Mouse (Mus musculus) heart, embryonic 10.5 days (tissue): ENCODE data around the gene Tmem176a. TPM values are rescaled to one million over a fixed set of nuclear protein-coding genes. Genes with fewer than 3 reads are reported as not detected.
"Not testable (repeated sequence)": the region's sequence is repeated elsewhere in the genome, so short reads cannot be mapped to it uniquely, and the experiment has no call there.

Source experiments
- DNase-seq: peaks from one replicate; pipeline ENCODE4 v3.0.0-alpha.2; 2017; ENCODE audit warnings: low spot score
- H3K27ac ChIP-seq: fragments of 300-500 bp; sonication (generic); 2 replicates; pipeline ENCODE4 v1.5.1; 2016; ENCODE audit warnings: mild to moderate bottlenecking
- H3K27me3 ChIP-seq: fragments of 300-500 bp; sonication (generic); 2 replicates; pipeline ENCODE4 v1.6.1; 2016; ENCODE audit warnings: mild to moderate bottlenecking; ENCODE audit not compliant: poor library complexity, insufficient read depth, severe bottlenecking
- H3K36me3 ChIP-seq: fragments of 300-500 bp; sonication (generic); 2 replicates; pipeline ENCODE4 v1.6.1; 2016; ENCODE audit warnings: mild to moderate bottlenecking, moderate library complexity
- H3K4me1 ChIP-seq: fragments of 300-500 bp; sonication (generic); 2 replicates; pipeline ENCODE4 v1.6.1; 2016; ENCODE audit warnings: mild to moderate bottlenecking
- H3K4me3 ChIP-seq: fragments of 300-500 bp; sonication (generic); 2 replicates; pipeline ENCODE4 v1.5.1; 2016; ENCODE audit warnings: mild to moderate bottlenecking, moderate library complexity
- H3K9me3 ChIP-seq: fragments of 300-500 bp; sonication (generic); 2 replicates; pipeline ENCODE4 v1.6.1; 2016; ENCODE audit warnings: mild to moderate bottlenecking, moderate library complexity
- WGBS: fragments of 180-500 bp; shearing (Covaris S2); methylation state at CpG from one replicate; pipeline ENCODE4 v1.1.7; 2016; 5-methylcytosine and 5-hydroxymethylcytosine counted together
- polyA plus RNA-seq: library from polyadenylated mRNA; unstranded; fragments of >200 nt; fragmentation: Nextera tagmentation; extraction: Ambion mirVana; gene quantifications from 2 replicates; pipeline ENCODE4 v1.2.1, GENCODE M21; 2016

The Tmem176a gene
- polyA plus RNA-seq: 65.3 and 84.3 TPM in 2 replicates

DNA sequence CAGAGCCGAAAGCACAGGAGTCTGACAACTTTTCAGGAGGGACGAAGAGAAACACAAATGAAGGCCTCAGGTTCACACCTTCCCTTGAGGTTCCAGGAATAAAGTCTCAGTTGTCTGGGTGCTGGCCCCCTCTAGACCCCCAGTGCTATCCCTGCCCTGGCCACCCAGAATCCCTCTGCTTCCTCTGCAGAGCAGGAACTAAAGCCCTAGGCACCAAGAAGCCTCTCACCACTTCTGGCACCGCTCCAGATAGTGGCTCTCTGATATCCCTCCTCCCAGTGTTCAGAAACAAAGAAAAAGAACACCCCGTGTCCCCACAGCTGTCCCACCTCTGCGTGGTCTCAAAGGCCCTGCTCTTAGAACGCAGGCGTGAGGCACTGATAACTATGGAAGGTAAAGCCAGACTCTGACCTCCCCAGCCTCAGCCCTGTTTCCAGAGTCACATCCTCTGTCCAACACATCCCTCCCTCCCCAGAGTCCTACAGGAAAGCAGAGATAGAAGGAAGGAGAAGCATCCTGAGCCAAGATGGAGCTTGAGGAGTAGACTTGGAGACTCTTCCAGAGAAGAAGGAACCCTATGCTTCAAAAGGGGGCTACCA is at the start of gene Tmem176a:
Gene Tmem176a (plus strand): TSS at position 549 of the 599 bp plus-strand sequence.
- peaks cover 49% of the 10 kb centered on the region for H3K36me3 ChIP-seq
- H3K4me3 ChIP-seq: peak within 1 kb of the TSS; percentile 65
- peaks cover 40% of the 10 kb centered on the region for H3K4me1 ChIP-seq
- WGBS: 22% methylated on average over 7 of the region's 7 CpGs
- no peaks in the 10 kb centered on the region for H3K9me3 ChIP-seq
- DNase-seq: peak; percentile 67
- no peaks in the 10 kb centered on the region for H3K27me3 ChIP-seq
- peak within 1 kb of the TSS; percentile 92 for H3K27ac ChIP-seq

GRCm38 (mm10) chr6:48801897-48802296 is 38.8 kb upstream of the Tmem176a start:
- WGBS: 62% methylated on average over 1 of the region's 1 CpGs

DNA sequence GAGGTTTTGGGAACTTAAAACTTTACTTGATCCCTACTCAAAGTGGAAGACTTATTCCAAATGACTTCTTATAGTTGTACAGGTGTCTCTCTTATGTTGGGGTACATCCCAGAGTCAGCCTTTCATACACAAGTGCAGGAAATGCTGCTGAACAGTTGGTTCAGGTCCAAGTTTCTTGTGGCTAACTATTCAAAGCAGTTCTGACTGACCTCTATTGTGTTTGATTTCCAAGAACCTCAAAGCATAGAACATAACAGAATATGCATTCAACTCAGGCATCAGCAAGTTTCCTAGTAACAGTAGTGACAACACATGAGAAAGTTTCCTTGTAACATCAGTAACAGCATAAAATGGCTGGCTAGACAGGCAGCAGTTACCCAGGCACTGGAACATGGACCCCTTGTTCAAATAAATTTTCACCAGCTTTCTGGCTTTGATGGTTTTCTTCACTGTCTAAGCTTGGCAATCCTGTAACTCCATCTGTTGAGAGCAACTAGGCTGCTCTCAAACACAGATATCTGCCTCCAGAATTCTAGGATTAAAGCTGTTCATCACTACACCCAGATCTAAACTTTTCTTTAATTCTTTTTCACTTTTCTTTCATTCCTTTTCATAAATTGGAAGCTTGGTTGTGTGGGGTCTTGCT is 37.2 kb upstream of the Tmem176a start:
- Histone ChIP-seq H3K36me3 (no peaks in the 10 kb centered on the region), H3K4me1 (no peaks in the 10 kb centered on the region), H3K4me3 (no peak overlapping the region), H3K9me3 (no peaks in the 10 kb centered on the region), H3K27ac (no peak overlapping the region), H3K27me3 (no peaks in the 10 kb centered on the region)
- no peak for DNase-seq

More at GRCm38 (mm10) chr6:48801897-48802296, 38.8 kb upstream of the Tmem176a start:
- H3K27ac ChIP-seq: no peak overlapping the region
- H3K27me3 ChIP-seq: no peaks in the 10 kb centered on the region
- H3K36me3 ChIP-seq: no peaks in the 10 kb centered on the region
- no peak for DNase-seq
- no peaks in the 10 kb centered on the region for H3K4me1 ChIP-seq
- H3K9me3 ChIP-seq: no peaks in the 10 kb centered on the region
- no peak overlapping the region for H3K4me3 ChIP-seq

- H3K4me3 ChIP-seq: no peak overlapping the region
- WGBS: 89% methylated on average over 5 of the region's 5 CpGs
- no peak overlapping the region for H3K27ac ChIP-seq
- DNase-seq: no peak
- no peaks in the 10 kb centered on the region for H3K9me3 ChIP-seq
- no peaks in the 10 kb centered on the region for H3K27me3 ChIP-seq
- no peaks in the 10 kb centered on the region for H3K4me1 ChIP-seq
- no peaks in the 10 kb centered on the region for H3K36me3 ChIP-seq
Measured at GRCm38 (mm10) chr6:48804346-48804745, 36.4 kb upstream of the Tmem176a start.

- Histone ChIP-seq H3K36me3 (no peaks in the 10 kb centered on the region), H3K4me3 (no peak overlapping the region), H3K4me1 (no peaks in the 10 kb centered on the region), H3K27me3 (no peaks in the 10 kb centered on the region), H3K9me3 (no peaks in the 10 kb centered on the region), H3K27ac (no peak overlapping the region)
- no peak for DNase-seq
- 85% methylated on average over 3 of the region's 3 CpGs for WGBS
Measured at GRCm38 (mm10) chr6:48806746-48807145, 34.0 kb upstream of the Tmem176a start.

DNA sequence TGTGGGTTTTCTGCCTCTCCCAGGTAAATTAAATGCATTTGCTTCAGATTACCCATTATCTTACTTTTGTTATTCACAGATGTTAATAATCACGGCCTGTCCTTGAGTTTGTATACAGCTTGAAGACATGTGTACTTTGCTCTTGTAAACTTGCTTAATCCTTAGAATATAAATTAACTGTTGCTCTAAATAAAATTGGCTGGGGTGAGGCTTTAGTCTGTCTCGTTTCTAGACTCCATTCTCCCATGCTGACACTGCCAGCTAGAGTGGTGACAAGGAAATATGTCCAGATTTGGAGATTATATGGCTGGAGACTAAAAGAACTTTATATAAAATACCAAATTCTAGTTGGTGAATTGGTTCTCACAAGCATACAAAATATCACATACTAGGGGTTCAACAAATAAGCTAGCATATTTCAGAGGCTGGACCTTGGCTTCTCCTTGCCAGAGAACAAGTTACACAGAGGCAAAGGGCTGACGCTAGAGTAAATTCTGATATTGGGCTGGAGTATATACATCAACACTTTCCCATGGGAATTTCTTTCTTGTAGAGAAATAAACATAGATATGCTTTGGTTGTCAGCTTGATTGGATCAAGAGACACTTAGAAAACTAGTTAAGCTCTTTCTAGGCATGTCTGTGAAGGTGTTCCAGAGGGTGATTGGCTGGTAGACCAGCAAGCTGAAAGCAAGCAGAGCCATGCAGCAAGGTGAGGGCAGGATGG is 31.1 kb upstream of the Tmem176a start:
- DNase-seq: no peak
- 71% methylated on average over 3 of the region's 3 CpGs for WGBS
- no peaks in the 10 kb centered on the region for H3K4me1 ChIP-seq
- H3K27ac ChIP-seq: no peak overlapping the region
- H3K27me3 ChIP-seq: no peaks in the 10 kb centered on the region
- H3K36me3 ChIP-seq: no peaks in the 10 kb centered on the region
- no peak overlapping the region for H3K4me3 ChIP-seq
- no peaks in the 10 kb centered on the region for H3K9me3 ChIP-seq

- DNase-seq: no peak
- Histone ChIP-seq H3K36me3 (no peaks in the 10 kb centered on the region), H3K9me3 (no peaks in the 10 kb centered on the region), H3K4me3 (no peak overlapping the region), H3K27ac (no peak overlapping the region), H3K4me1 (no peaks in the 10 kb centered on the region), H3K27me3 (no peaks in the 10 kb centered on the region)
Measured at GRCm38 (mm10) chr6:48815013-48815412, 25.7 kb upstream of the Tmem176a start.

DNA sequence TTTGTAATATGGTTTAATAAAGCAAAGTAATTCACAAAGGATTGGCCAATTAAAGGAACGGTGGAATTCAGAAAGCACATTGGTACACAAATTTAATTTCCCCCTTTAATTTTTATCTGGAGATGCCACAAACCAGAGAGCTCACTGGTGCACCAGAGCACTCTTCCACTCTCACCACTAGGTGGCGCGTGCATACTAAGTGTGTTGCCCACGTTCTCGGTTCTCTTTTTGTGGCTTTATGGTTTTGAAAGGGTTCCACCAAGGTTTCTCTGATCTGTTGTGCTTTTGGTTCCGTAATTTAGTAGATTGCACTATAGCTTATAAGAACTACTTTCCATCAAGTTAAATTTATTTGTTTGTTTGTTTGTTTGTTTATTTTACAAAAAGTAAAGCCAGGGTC is 22.9 kb upstream of the Tmem176a start:
- no peak for DNase-seq
- 8% methylated on average over 6 of the region's 6 CpGs for WGBS

DNA sequence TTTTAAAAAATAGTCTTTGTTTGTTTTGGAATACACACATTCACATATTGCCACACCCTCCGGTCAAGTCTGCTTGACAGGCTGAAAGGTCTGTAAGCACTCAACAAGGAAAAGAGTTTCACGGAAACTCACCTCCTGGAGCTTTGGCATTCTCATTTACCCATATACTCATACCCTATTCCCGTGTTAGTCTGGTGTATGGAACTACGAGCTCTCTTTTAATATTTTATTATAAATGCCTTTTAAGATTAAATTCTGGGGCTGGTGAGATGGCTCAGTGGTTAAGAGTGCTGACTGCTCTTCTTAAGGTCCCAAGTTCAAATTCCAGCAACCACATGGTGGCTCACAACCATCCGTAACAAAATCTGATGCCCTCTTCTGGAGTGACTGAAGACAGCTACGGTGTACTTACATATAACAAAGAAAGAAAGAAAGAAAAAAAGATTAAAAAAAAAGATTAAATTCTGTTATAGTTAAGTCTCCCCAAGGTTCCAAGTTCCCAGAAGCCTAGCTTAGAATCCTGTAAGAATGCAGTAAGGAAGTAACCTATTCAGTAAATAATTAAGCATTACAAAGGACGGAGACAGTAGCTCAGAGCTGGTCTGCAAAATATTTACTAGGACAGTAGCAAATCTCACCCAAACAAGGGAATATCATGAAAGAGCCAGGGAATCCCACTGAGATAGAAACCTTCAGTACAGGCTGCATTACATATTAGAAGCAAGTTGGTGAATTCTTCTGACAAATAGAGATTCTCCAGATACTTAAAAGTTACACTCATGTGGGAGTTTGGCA is 18.5 kb upstream of the Tmem176a start:
- WGBS: 83% methylated on average over 7 of the region's 7 CpGs
- not testable (repeated sequence) for H3K4me1 ChIP-seq, H3K9me3 ChIP-seq, H3K27ac ChIP-seq, DNase-seq, H3K27me3 ChIP-seq, H3K36me3 ChIP-seq, H3K4me3 ChIP-seq

More for the DNA sequence above, 22.9 kb upstream of the Tmem176a start:
- Histone ChIP-seq H3K27me3 (no peaks in the 10 kb centered on the region), H3K27ac (no peak overlapping the region), H3K4me1 (no peaks in the 10 kb centered on the region), H3K4me3 (no peak overlapping the region), H3K9me3 (no peaks in the 10 kb centered on the region), H3K36me3 (no peaks in the 10 kb centered on the region)

DNA sequence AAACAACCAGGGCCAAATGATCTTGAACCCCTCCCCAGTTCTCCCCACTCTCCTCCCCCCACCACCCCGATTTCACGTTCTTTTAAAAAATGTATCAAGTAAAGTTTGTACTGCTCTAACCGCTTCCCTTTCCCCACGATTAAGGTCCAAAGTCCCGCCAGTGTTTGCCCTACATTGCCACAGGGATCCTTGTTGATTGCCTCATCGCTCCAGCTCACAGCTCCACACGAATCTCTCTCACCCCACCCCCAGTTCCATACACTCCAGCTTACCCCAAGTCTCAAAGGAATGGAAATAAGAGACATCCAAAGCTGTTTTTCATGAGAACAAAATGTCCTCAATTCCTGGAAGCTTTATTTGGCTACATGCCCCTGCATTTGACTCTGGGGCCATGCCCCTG is 15.7 kb upstream of the Tmem176a start:
- H3K4me1 ChIP-seq: no peaks in the 10 kb centered on the region; the same call in 1 of the 2 replicates
- no peaks in the 10 kb centered on the region for H3K36me3 ChIP-seq
- no peaks in the 10 kb centered on the region for H3K9me3 ChIP-seq
- no peak overlapping the region for H3K27ac ChIP-seq
- WGBS: 71% methylated on average over 7 of the region's 7 CpGs
- DNase-seq: no peak
- H3K27me3 ChIP-seq: no peaks in the 10 kb centered on the region
- no peak overlapping the region for H3K4me3 ChIP-seq

- Histone ChIP-seq H3K27me3 (no peaks in the 10 kb centered on the region), H3K4me3 (no peak overlapping the region), H3K27ac (no peak overlapping the region), H3K9me3 (no peaks in the 10 kb centered on the region), H3K4me1 (no peaks in the 10 kb centered on the region; the same call in 1 of the 2 replicates), H3K36me3 (peaks cover 15% of the 10 kb centered on the region)
- 51% methylated on average over 1 of the region's 1 CpGs for WGBS
- DNase-seq: no peak
Measured at GRCm38 (mm10) chr6:48828976-48829375, 11.7 kb upstream of the Tmem176a start.

DNA sequence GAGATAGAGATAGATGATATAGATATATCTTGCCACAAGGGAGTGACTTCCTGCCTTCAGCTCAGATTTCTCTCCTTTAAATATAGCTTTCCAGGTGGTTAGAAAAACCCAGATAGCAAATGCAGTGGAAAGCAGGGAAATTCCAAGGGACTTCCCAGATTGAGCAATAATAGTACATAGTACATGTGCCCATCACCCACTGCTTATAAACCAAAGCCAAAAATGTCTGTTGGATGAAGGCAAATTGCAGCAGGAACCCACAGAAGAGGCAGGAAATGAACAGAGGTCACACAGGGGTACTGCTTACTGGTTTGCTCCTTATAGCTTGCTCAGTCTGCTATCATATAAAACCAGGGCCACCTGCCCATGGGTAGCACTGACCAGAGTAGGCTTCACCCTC is 11.1 kb upstream of the Tmem176a start:
- peaks cover 22% of the 10 kb centered on the region for H3K36me3 ChIP-seq
- no peak for DNase-seq
- H3K4me1 ChIP-seq: no peaks in the 10 kb centered on the region; the same call in 1 of the 2 replicates
- H3K27me3 ChIP-seq: no peaks in the 10 kb centered on the region
- no peak overlapping the region for H3K27ac ChIP-seq
- H3K4me3 ChIP-seq: no peak overlapping the region
- no peaks in the 10 kb centered on the region for H3K9me3 ChIP-seq

DNA sequence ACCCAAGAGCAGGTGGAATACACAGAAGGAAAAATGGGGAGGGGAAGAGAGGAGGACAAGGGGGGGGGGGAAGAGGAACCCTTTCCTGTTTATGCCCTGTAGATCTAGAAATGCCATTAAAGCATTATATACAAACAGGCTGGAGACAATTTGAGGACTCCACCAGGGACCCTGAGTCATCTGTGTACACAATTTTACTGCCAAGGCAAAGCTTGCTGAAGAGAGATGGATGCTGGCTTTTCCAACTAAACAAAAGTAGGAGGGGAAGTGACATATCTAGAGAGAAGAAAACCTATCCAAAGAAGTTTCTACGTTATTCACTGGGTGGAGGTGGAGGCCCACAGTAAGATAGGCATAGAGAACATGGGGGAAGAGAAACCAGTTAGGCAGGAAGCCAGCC is 10.5 kb upstream of the Tmem176a start:
- Histone ChIP-seq H3K4me3 (no peak overlapping the region), H3K36me3 (peaks cover 27% of the 10 kb centered on the region), H3K27me3 (no peaks in the 10 kb centered on the region), H3K27ac (no peak overlapping the region), H3K9me3 (no peaks in the 10 kb centered on the region), H3K4me1 (no peaks in the 10 kb centered on the region; the same call in 1 of the 2 replicates)
- no peak for DNase-seq
- 58% methylated on average over 1 of the region's 1 CpGs for WGBS
